Mouse (Mus musculus) forebrain, postnatal 0 days (tissue): ENCODE measurements around the gene H2afj. TPM values are rescaled to one million over a fixed set of nuclear protein-coding genes. Genes with fewer than 3 reads are reported as not detected.
A peak's percentile ranks its signal among the peaks of the same experiment; 100 is the strongest.

Experiments
- ATAC-seq: fragments of 200-750 bp; cut with Nextera tagmentation; 2 replicates; pipeline ENCODE4 v1.8.0; 2017; ENCODE audit warnings: mild to moderate bottlenecking, moderate library complexity
- DNase-seq: peaks from one replicate; pipeline ENCODE4 v3.0.0-alpha.2; 2015
- H3K27ac ChIP-seq: fragments of 300-500 bp; sonication (generic); 2 replicates; pipeline ENCODE4 v1.5.1; 2014; ENCODE audit warnings: low read depth, mild to moderate bottlenecking, antibody characterized with exemption, low read length, moderate library complexity, mixed read lengths
- H3K27me3 ChIP-seq: fragments of 300-500 bp; sonication (generic); 2 replicates; pipeline ENCODE4 v1.6.1; 2014; ENCODE audit warnings: mild to moderate bottlenecking, low read length, mixed read lengths; ENCODE audit not compliant: insufficient read depth
- H3K36me3 ChIP-seq: fragments of 300-500 bp; sonication (generic); 2 replicates; pipeline ENCODE4 v1.6.1; 2014; ENCODE audit warnings: mild to moderate bottlenecking, moderate library complexity; ENCODE audit not compliant: insufficient read depth
- H3K4me1 ChIP-seq: fragments of 300-500 bp; sonication (generic); 2 replicates; pipeline ENCODE4 v1.6.1; 2014; ENCODE audit warnings: antibody characterized with exemption; ENCODE audit not compliant: insufficient read depth
- H3K4me2 ChIP-seq: fragments of 300-500 bp; sonication (generic); 2 replicates; pipeline ENCODE4 v1.6.1; 2014; ENCODE audit warnings: low read depth, mild to moderate bottlenecking, moderate library complexity
- H3K4me3 ChIP-seq: fragments of 300-500 bp; sonication (generic); 2 replicates; pipeline ENCODE4 v1.5.1; 2014; ENCODE audit warnings: low read depth, low read length, mixed read lengths
- H3K9ac ChIP-seq: fragments of 300-500 bp; sonication (generic); 2 replicates; pipeline ENCODE4 v1.6.1; 2014; ENCODE audit warnings: mild to moderate bottlenecking
- H3K9me3 ChIP-seq: fragments of 300-500 bp; sonication (generic); 2 replicates; pipeline ENCODE4 v1.6.1; 2016; ENCODE audit warnings: low read length
- CTCF ChIP-seq: sonication (generic); IDR thresholded peaks from 2 replicates; pipeline ENCODE4 v1.5.1; 2016; ENCODE audit warnings: antibody characterized with exemption, control low read depth, low read depth
- WGBS: fragments of 180-500 bp; shearing (Covaris S2); extraction: QIAGEN DNeasy Blood & Tissue Kit; methylation state at CpG from one replicate; pipeline ENCODE4 v1.1.7; 2014; 5-methylcytosine and 5-hydroxymethylcytosine counted together
- polyA plus RNA-seq: library from polyadenylated mRNA; unstranded; fragments of >200 nt; fragmentation: Nextera tagmentation; extraction: Ambion mirVana; gene quantifications from 2 replicates; pipeline ENCODE4 v1.2.1, GENCODE M21; 2015
- total RNA-seq: library from RNA; depleted of rRNA; stranded (reverse); fragments of >200 nt; gene quantifications from 2 replicates; pipeline ENCODE4 v1.2.3, GENCODE M21; 2014

H2afj gene
- total and polyA plus RNA-seq, 2 experiments from 2014 or later, result 31.7 to 119 TPM

GRCm38 (mm10) chr6:136806819-136807218, 1.2 kb upstream of the H2afj start:
- H3K27ac ChIP-seq, result no peak overlapping the region
- H3K4me1 ChIP-seq, result peaks cover 9% of the 10 kb centered on the region
- no peak for DNase-seq
- no peak for ATAC-seq
- no peak overlapping the region for H3K9ac ChIP-seq
- H3K27me3 ChIP-seq, result no peaks in the 10 kb centered on the region
- no peak overlapping the region for H3K4me3 ChIP-seq
- peaks cover 2% of the 10 kb centered on the region; the same call in 1 of the 2 replicates for H3K36me3 ChIP-seq
- H3K4me2 ChIP-seq, result peak overlapping the region; percentile 95; the same call in 1 of the 2 replicates
- TF ChIP-seq CTCF, result no peak
- 67% methylated on average over 5 of the region's 5 CpGs for WGBS
- no peaks in the 10 kb centered on the region for H3K9me3 ChIP-seq

DNA sequence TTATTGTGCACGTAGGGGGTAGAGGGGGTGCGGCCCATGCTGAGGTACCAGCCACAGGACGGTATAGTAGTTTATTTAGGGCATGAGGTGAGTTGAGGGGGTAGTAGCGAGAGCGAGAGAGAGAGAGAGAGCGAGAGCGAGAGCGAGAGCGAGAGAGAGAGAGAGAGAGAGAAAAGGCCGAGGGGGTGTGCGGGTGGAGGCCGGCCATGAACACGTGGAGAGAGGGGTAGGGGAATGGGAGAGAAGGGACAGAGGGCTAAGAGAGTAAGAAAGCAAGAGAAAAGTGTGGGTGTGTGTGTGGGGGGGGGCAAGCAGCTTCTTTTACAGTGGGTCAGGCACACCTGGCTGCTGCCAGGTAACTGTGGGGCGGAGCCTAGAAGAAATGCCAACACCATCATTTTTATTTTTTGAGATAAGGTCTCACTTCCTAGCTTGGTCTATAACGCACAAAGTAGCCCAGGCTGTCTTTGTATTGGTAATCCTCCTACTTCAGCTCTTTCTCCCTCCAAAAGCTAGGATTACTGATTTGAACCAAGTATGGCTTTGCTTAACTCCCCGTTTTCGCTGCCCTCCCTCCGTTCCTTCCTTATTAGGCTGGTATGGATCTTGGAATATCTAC, 540 bp upstream of the H2afj start:
- DNase-seq, result peak; percentile 34
- Histone ChIP-seq H3K4me3 (peak overlapping the region; percentile 74), H3K4me1 (peaks cover 9% of the 10 kb centered on the region), H3K9me3 (no peaks in the 10 kb centered on the region), H3K4me2 (peak overlapping the region; percentile 95), H3K27ac (0 out of 2 replicates have a peak overlapping the region, but pooled peaks have one; percentile 59), H3K27me3 (no peaks in the 10 kb centered on the region), H3K9ac (peak overlapping the region; percentile 43), H3K36me3 (peaks cover 9% of the 10 kb centered on the region)
- no peak for TF ChIP-seq CTCF
- 40% methylated on average over 18 of the region's 18 CpGs for WGBS
- no peak for ATAC-seq

GRCm38 (mm10) chr6:136808631-136809046, 595 bp downstream of the H2afj start:
- Histone ChIP-seq H3K36me3 (peaks cover 17% of the 10 kb centered on the region), H3K27ac (no peak overlapping the region), H3K4me2 (peak overlapping the region; percentile 95), H3K27me3 (no peaks in the 10 kb centered on the region), H3K4me3 (peak overlapping the region; percentile 74), H3K4me1 (peaks cover 4% of the 10 kb centered on the region; the same call in 1 of the 2 replicates), H3K9me3 (no peaks in the 10 kb centered on the region), H3K9ac (peak overlapping the region; percentile 69)
- 0 out of 2 replicates have a peak, but pooled peaks have one; percentile 0 for ATAC-seq
- WGBS, result 2% methylated on average over 28 of the region's 28 CpGs
- TF ChIP-seq CTCF, result no peak
- DNase-seq, result peak; percentile 17

DNA sequence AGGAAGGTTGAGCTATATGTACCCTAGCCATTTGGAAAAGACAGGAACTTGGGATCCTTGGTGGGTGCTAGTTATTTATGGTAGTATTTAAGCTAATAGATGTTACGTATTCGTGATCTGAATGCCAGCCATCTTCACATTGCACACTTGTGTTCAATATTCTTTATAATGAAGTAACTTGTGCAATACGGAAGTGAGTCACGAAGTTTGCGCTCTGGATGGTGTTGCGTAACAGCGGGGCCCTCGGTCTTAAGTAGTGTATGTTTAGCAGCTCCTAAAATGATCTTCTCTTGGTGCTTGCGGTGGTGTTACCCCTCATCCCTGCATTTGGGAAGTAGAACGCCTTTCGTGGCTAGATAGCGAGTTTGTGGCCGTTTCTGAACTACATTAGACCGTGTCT, 1.0 kb downstream of the H2afj start:
- Histone ChIP-seq H3K4me1 (peaks cover 4% of the 10 kb centered on the region; the same call in 1 of the 2 replicates), H3K4me2 (peak overlapping the region; percentile 95), H3K36me3 (peaks cover 22% of the 10 kb centered on the region), H3K9me3 (no peaks in the 10 kb centered on the region), H3K4me3 (peak overlapping the region; percentile 74), H3K27ac (no peak overlapping the region), H3K9ac (no peak overlapping the region), H3K27me3 (no peaks in the 10 kb centered on the region)
- 44% methylated on average over 14 of the region's 14 CpGs for WGBS
- no peak for DNase-seq
- no peak for TF ChIP-seq CTCF
- no peak for ATAC-seq

GRCm38 (mm10) chr6:136809673-136810072, 1.6 kb downstream of the H2afj start:
- DNase-seq, result no peak
- ATAC-seq, result no peak
- WGBS, result 85% methylated on average over 13 of the region's 13 CpGs
- Histone ChIP-seq H3K9me3 (no peaks in the 10 kb centered on the region), H3K36me3 (peaks cover 28% of the 10 kb centered on the region), H3K4me1 (peaks cover 4% of the 10 kb centered on the region; the same call in 1 of the 2 replicates), H3K27me3 (no peaks in the 10 kb centered on the region), H3K4me2 (no peak overlapping the region), H3K9ac (no peak overlapping the region), H3K27ac (no peak overlapping the region), H3K4me3 (0 out of 2 replicates have a peak overlapping the region, but pooled peaks have one; percentile 74)
- no peak for TF ChIP-seq CTCF

DNA sequence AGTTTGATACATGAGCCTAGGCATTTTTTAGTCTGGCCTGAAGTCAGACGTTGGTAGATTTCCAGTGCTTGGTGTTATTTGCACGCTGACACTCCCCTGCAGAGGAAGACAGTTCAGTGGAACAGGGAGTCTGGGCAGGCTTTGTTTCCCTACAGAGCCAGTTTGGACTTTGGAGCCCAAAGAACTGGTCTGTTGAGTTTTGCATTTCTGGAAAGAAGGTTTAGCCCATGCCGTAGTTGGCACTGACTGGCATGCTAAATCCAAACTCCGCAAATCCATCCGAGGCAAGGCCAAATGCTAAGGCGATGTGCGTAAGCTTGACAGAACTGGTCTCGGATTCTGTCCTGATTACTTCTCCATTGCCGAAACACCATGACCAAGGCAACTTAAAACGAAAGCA, 3.2 kb downstream of the H2afj start:
- H3K27ac ChIP-seq, result no peak overlapping the region
- H3K27me3 ChIP-seq, result no peaks in the 10 kb centered on the region
- WGBS, result 90% methylated on average over 10 of the region's 10 CpGs
- H3K9me3 ChIP-seq, result no peaks in the 10 kb centered on the region
- no peak for TF ChIP-seq CTCF
- no peak for DNase-seq
- ATAC-seq, result no peak
- no peak overlapping the region for H3K4me2 ChIP-seq
- peaks cover 40% of the 10 kb centered on the region for H3K36me3 ChIP-seq
- H3K4me1 ChIP-seq, result peaks cover 4% of the 10 kb centered on the region; the same call in 1 of the 2 replicates
- H3K4me3 ChIP-seq, result no peak overlapping the region
- H3K9ac ChIP-seq, result no peak overlapping the region

DNA sequence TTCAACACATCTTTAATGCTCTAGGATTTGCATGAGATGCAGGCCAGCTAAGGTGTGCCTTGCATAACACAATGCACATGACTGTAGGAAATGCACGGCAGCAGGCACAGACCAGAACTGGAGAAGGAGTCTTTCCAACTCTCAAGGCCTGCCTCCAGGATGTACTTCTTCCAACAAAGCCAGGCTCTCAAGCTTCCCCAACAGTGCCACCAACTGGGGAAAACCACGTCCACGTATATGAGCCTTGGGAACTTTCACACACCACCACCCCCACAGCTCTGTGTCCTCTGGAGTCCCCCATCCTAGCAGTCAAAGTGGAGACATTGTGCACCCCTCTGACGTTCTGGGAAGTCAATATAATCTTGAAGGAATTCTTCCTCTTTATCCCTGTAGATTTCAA, 5.1 kb downstream of the H2afj start:
- Histone ChIP-seq H3K4me3 (no peak overlapping the region), H3K36me3 (peaks cover 58% of the 10 kb centered on the region), H3K27me3 (no peaks in the 10 kb centered on the region), H3K27ac (no peak overlapping the region), H3K4me2 (no peak overlapping the region), H3K4me1 (peaks cover 4% of the 10 kb centered on the region; the same call in 1 of the 2 replicates), H3K9ac (no peak overlapping the region), H3K9me3 (no peaks in the 10 kb centered on the region)
- WGBS, result 40% methylated on average over 4 of the region's 4 CpGs
- TF ChIP-seq CTCF, result peak; percentile 35
- peak; percentile 31 for DNase-seq
- no peak for ATAC-seq
